8 mouse cellular contexts compared by ENCODE assay signal in the genomic region with DNA sequence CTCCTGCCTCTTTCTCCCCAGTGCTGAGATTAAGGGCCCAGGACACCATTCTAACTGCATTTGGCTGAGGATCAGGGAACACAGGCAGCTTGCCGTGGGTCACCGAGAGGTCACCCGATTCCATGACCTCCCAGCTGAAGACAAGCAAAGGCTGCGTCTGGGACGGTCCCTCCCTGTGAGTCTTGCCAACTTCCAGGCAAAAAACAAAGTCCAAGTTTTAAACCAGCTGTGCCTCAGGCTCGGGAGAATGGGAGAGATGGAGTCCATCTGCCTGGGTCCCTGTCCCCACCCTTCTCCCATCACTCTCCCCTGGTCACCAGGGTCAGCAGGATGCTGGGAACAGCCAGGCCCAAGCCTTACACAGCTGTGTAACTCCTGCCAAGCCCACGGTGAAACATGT. TPM values are rescaled to one million over a fixed set of nuclear protein-coding genes. Genes with fewer than 3 reads are reported as not detected.
DNase-seq lines count a peak whose midpoint lies in the region; TF ChIP-seq lines count a peak whose summit lies in the region.

No protein-coding gene starts in this region.

- intact Hi-C loops in gastrocnemius, postnatal 36 days (cut with DNase I) = no loop called here

- no peak overlapping the region for H3K4me3 ChIP-seq in layer of hippocampus, adult 2 months

- DNase-seq in layer of hippocampus, adult 2 months (ENCODE audit: low spot score in 2 of 2) = no peak
- DNase-seq in layer of hippocampus, adult 9-10 months (ENCODE audit: low spot score) = no peak
- DNase-seq in gastrocnemius, postnatal 36 days = peak; percentile 73 to 76
- peak; percentile 93 for DNase-seq in kidney, adult 9 months
- peak; percentile 84 for DNase-seq in skeletal muscle tissue, adult 2 months (ENCODE audit: low read depth, low spot score)
- no peak for DNase-seq in spleen, postnatal 14 days (ENCODE audit: low spot score in 2 of 2)
- no peak for DNase-seq in right cerebral cortex, postnatal 14 days
- DNase-seq in layer of hippocampus, postnatal 36 days = no peak

- peak overlapping the region; percentile 80; the same call in 1 of the 2 replicates for H3K27ac ChIP-seq in layer of hippocampus, adult 2 months

- no peak for TF ChIP-seq CTCF in layer of hippocampus, adult 2 months (conservative IDR thresholded peaks at IDR 0.05)

RNA-seq across cellular contexts. Expression of a gene that starts 10.6 kb away (rescaled TPM):
- 10 to 100 TPM; 90.0 to 99.3 TPM for total RNA-seq in layer of hippocampus, adult 2 months (2021)
- 1 to 10 TPM; 2.7 to 2.9 TPM for total RNA-seq in gastrocnemius, postnatal 36 days (2021)
- 100 to 1,000 TPM in 1 of 2 experiments, 10 to 100 TPM in 1; 96.7 to 105 TPM for total RNA-seq in layer of hippocampus, postnatal 36 days (2021)

RNA-seq across cellular contexts. Expression of a gene that starts 18.3 kb away (rescaled TPM):
- 1 to 10 TPM; 5.4 to 6.8 TPM for total RNA-seq in layer of hippocampus, adult 2 months (2021)
- not detected for total RNA-seq in gastrocnemius, postnatal 36 days (2021)
- total RNA-seq in layer of hippocampus, postnatal 36 days (2021) = 1 to 10 TPM; 5.1 to 5.2 TPM

RNA-seq across cellular contexts. Expression of a gene that starts 39.5 kb away (rescaled TPM):
- total RNA-seq in layer of hippocampus, adult 2 months (2021) = 10 to 100 TPM; 48.1 to 55.6 TPM
- total RNA-seq in gastrocnemius, postnatal 36 days (2021) = 10 to 100 TPM; 17.0 to 18.0 TPM
- total RNA-seq in layer of hippocampus, postnatal 36 days (2021) = 10 to 100 TPM; 50.0 to 50.5 TPM

Comparison
In these comparisons a context has a peak if more than half of its experiments do, and no peak if none do; other contexts are left out.
1. DNase-seq: peak in gastrocnemius, postnatal 36 days (2 of 2), kidney, adult 9 months (single experiment) and skeletal muscle tissue, adult 2 months (single experiment); none in layer of hippocampus, adult 2 months (0 of 2), layer of hippocampus, adult 9-10 months (single experiment), spleen, postnatal 14 days (0 of 2), right cerebral cortex, postnatal 14 days (single experiment) and layer of hippocampus, postnatal 36 days (0 of 2).
2. RNA of a gene that starts 10.6 kb away (total RNA-seq): 96.7 to 105 TPM in layer of hippocampus, postnatal 36 days and 90.0 to 99.3 TPM in layer of hippocampus, adult 2 months; 2.7 to 2.9 TPM in gastrocnemius, postnatal 36 days; every median in the first group is over 10 times any median in the second.
3. RNA of a gene that starts 18.3 kb away (total RNA-seq): 5.4 to 6.8 TPM in layer of hippocampus, adult 2 months and 5.1 to 5.2 TPM in layer of hippocampus, postnatal 36 days; not detected in gastrocnemius, postnatal 36 days; every median in the first group is over 4 times any median in the second.